Mouse (Mus musculus) kidney, adult 2 months (tissue): ENCODE data around the gene Lrrfip1. TPM values are rescaled to one million over a fixed set of nuclear protein-coding genes. Genes with fewer than 3 reads are reported as not detected.

Experiments
- DNase-seq: peaks from one replicate; pipeline ENCODE4 v3.0.0; 2021
- H3K27ac ChIP-seq: fragments of 200-500 bp; 2 replicates; pipeline ENCODE4 v1.5.1; 2012; ENCODE audit warnings: low read depth, low read length, control low read depth, inconsistent platforms; ENCODE audit not compliant: insufficient read depth
- H3K27me3 ChIP-seq: fragments of 200-500 bp; replicated peaks from 2 replicates; pipeline ENCODE4 v1.6.1; 2012; ENCODE audit warnings: mild to moderate bottlenecking, moderate library complexity, low read length, inconsistent platforms; ENCODE audit not compliant: control insufficient read depth, insufficient read depth
- H3K36me3 ChIP-seq: fragments of 200-500 bp; 2 replicates; pipeline ENCODE4 v1.6.1; 2012; ENCODE audit warnings: mild to moderate bottlenecking, moderate library complexity, low read length, inconsistent platforms; ENCODE audit not compliant: control insufficient read depth, insufficient read depth
- H3K4me1 ChIP-seq: fragments of 200-500 bp; 2 replicates; pipeline ENCODE4 v1.6.1; 2011; ENCODE audit warnings: low read length; ENCODE audit not compliant: control insufficient read depth, insufficient read depth
- H3K4me3 ChIP-seq: fragments of 200-500 bp; 2 replicates; pipeline ENCODE4 v1.5.1; 2011; ENCODE audit warnings: mild to moderate bottlenecking, low read depth, low read length, control low read depth; ENCODE audit not compliant: insufficient read depth
- CTCF ChIP-seq: fragments of 200-500 bp; conservative IDR thresholded peaks from 2 replicates; pipeline ENCODE4 v1.5.1; 2011; ENCODE audit warnings: low read depth, mild to moderate bottlenecking, control low read depth, low read length, moderate library complexity, mixed read lengths; ENCODE audit not compliant: insufficient read depth, insufficient read length
- POLR2A ChIP-seq: fragments of 200-500 bp; IDR thresholded peaks from one replicate; pipeline ENCODE4 v1.6.1; 2011; ENCODE audit warnings: low read depth, low read length, control low read depth
- WGBS: fragments of 180-500 bp; shearing (Covaris S2); methylation state at CpG from one replicate; pipeline ENCODE4 v1.1.7; 2018; 5-methylcytosine and 5-hydroxymethylcytosine counted together
- polyA plus RNA-seq: library from polyadenylated mRNA; depleted of rRNA; stranded (reverse); fragments of >200 nt; gene quantifications from 2 replicates; pipeline ENCODE4 v1.2.3, GENCODE M21; 2012

The Lrrfip1 gene
- polyA plus RNA-seq, 1 experiment, result 11.4 TPM

DNA sequence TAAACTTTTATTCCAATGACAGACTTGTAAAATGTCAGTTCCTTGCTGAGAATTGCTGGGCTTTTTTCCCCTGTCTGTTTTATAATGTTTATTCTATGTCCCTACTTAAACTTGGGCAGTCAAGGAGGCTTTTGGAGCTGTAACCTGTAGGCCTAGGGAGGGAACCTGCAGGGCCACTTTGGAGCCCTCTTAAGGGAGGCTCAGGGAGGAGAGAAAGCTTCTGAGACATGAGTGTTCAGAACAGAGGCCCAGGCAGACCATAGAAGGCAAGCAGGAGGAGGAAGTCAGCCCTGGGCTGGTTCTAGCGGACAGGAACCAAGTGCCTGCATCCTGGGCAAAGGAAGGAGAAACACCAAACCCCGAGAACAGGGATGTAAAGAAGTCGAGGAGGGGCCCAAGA, 56.3 kb downstream of the Lrrfip1 start:
- no peak for TF ChIP-seq CTCF
- TF ChIP-seq POLR2A, result no peak
- peak; percentile 44 for DNase-seq
- no peaks in the 10 kb centered on the region for H3K36me3 ChIP-seq
- H3K4me1 ChIP-seq, result peaks cover 12% of the 10 kb centered on the region; the same call in 1 of the 2 replicates
- H3K27ac ChIP-seq, result peak overlapping the region; percentile 59
- 36% methylated on average over 3 of the region's 3 CpGs for whole genome bisulfite sequencing
- no peaks in the 10 kb centered on the region for H3K27me3 ChIP-seq
- H3K4me3 ChIP-seq, result peak overlapping the region; percentile 30

DNA sequence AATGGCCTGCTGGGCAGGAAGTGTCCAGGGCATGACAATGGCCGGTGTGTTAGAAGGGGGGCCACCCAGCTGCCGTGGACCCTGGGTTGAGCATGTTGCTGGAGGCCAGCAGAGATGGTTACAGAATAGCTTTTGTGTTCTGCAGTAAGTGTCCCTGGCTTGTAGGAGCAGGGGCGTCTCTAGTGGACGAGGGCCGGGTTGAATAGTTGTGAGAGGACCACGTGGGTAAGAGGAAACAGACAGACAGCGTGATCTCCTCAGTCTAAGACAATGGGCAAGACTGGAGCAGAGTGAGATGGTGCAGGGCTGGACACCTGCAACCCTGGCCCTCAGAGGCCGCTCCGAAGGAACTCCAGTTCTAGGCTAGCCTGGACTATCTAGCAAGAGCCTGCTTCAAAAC, 57.2 kb downstream of the Lrrfip1 start:
- peak; percentile 29 for DNase-seq
- Histone ChIP-seq H3K4me3 (peak overlapping the region; percentile 25), H3K27ac (peak overlapping the region; percentile 59; the same call in 1 of the 2 replicates), H3K4me1 (peaks cover 12% of the 10 kb centered on the region; the same call in 1 of the 2 replicates), H3K36me3 (no peaks in the 10 kb centered on the region), H3K27me3 (no peaks in the 10 kb centered on the region)
- TF ChIP-seq CTCF (no peak), POLR2A (no peak)
- 58% methylated on average over 9 of the region's 9 CpGs for WGBS

- H3K4me3 ChIP-seq, result no peak overlapping the region
- 78% methylated on average over 8 of the region's 8 CpGs for WGBS
- TF ChIP-seq POLR2A, result no peak
- no peak for TF ChIP-seq CTCF
- H3K27ac ChIP-seq, result no peak overlapping the region
- H3K4me1 ChIP-seq, result peaks cover 13% of the 10 kb centered on the region; the same call in 1 of the 2 replicates
- DNase-seq, result no peak
- no peaks in the 10 kb centered on the region for H3K36me3 ChIP-seq
- H3K27me3 ChIP-seq, result no peaks in the 10 kb centered on the region
Measured at GRCm38 (mm10) chr1:91056416-91056815, 57.9 kb downstream of the Lrrfip1 start.

- Histone ChIP-seq H3K4me1 (peaks cover 20% of the 10 kb centered on the region; the same call in 1 of the 2 replicates), H3K27me3 (no peaks in the 10 kb centered on the region), H3K4me3 (no peak overlapping the region), H3K27ac (peak overlapping the region; percentile 43), H3K36me3 (no peaks in the 10 kb centered on the region)
- no peak for TF ChIP-seq CTCF
- DNase-seq, result no peak
- 54% methylated on average over 18 of the region's 18 CpGs for WGBS
Measured at GRCm38 (mm10) chr1:91057311-91058245, 59.0 kb downstream of the Lrrfip1 start.

DNA sequence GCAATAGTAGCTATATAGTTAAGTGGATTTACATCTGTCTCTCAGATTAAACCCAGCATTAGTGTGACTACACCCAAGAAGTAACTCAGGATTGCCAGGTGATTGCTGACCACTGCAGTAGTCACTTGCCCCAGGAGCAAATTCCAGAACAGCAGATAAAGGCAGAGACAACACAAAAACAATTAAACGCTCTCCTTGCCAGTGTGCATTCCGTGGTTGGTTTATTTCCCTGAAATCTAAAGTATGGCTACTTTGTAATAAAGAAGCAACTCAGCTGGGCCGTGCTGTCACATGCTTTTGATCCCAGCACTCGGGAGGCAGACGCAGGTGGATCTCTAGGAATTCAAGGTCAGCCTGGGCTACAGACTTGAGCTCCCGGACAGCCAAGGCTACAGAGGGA, 59.7 kb downstream of the Lrrfip1 start:
- 53% methylated on average over 6 of the region's 6 CpGs for WGBS
- Histone ChIP-seq H3K27me3 (no peaks in the 10 kb centered on the region), H3K36me3 (no peaks in the 10 kb centered on the region), H3K4me3 (no peak overlapping the region), H3K27ac (0 out of 2 replicates have a peak overlapping the region, but pooled peaks have one; percentile 24), H3K4me1 (peaks cover 25% of the 10 kb centered on the region)
- no peak for DNase-seq
- TF ChIP-seq CTCF (no peak), POLR2A (no peak)

GRCm38 (mm10) chr1:91059792-91060604, 61.5 kb downstream of the Lrrfip1 start:
- DNase-seq, result peak; percentile 35
- no peak for TF ChIP-seq POLR2A
- TF ChIP-seq CTCF, result no peak

More at GRCm38 (mm10) chr1:91059792-91060604, 61.5 kb downstream of the Lrrfip1 start:
- Histone ChIP-seq H3K27me3 (no peaks in the 10 kb centered on the region), H3K4me3 (no peak overlapping the region), H3K27ac (no peak overlapping the region), H3K4me1 (peaks cover 36% of the 10 kb centered on the region), H3K36me3 (no peaks in the 10 kb centered on the region)
- WGBS, result 63% methylated on average over 9 of the region's 9 CpGs
